Mouse (Mus musculus) retina, postnatal 1 day (tissue): ENCODE data around the gene Stk32b.

Experiments used
- DNase-seq: peaks from one replicate; pipeline ENCODE4 v3.0.0-alpha.2; 2012

Gene Stk32b

DNA sequence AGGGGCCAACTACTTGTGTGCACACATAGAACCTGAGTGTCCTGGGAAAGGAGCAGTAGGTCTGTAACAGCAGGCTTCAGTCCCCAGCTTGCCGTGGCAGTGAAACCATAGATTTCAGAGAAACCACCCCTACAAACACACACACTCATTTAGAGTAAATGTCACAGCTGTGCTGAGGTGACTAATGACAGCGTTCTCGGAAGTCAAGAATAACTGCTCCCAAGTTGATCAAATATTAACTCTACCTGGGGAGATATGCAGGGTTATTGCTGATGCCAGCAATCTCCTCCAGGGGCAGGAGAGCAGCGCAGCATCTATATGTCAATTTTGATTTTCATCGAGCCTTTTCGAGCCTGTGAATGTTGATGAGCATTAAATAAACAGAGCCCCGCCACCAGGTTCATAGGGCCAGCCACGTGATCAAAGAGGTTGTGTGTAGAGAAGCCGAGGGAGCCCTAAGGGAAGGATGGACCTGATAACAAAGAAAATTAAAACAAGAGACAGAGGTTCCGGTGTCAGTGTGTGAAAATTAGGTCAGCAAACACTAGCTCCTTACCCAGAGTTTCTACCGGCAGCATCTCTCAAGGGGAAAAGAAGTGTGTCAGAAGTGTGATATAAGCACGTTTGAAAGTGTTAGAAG, 210.0 kb downstream of the Stk32b start:
- DNase-seq: peak; percentile 26

DNA sequence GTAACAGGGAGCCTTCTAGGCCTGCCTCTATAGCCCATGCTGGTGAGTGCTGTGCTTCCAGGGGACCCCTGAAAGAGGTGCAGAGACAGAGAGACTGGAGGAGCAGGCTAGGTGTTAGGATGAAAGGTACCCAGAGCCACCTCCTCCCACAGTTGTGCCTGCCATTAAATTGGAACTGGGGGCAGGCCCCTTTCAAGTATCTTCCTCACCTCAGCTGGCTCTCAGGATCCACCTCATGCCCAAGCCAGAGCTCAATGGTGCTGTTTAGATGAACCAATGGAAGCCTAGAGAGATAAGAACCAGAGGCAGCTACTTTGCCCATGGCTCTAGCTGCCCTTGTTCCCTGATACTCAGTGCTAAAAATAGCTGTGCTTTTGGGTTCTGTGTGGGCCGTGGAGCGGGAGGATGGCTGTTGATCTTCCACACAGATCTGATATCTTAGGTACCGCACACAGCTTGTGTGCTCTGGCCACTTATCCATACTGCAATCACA, 221.9 kb downstream of the Stk32b start:
- DNase-seq: no peak

DNA sequence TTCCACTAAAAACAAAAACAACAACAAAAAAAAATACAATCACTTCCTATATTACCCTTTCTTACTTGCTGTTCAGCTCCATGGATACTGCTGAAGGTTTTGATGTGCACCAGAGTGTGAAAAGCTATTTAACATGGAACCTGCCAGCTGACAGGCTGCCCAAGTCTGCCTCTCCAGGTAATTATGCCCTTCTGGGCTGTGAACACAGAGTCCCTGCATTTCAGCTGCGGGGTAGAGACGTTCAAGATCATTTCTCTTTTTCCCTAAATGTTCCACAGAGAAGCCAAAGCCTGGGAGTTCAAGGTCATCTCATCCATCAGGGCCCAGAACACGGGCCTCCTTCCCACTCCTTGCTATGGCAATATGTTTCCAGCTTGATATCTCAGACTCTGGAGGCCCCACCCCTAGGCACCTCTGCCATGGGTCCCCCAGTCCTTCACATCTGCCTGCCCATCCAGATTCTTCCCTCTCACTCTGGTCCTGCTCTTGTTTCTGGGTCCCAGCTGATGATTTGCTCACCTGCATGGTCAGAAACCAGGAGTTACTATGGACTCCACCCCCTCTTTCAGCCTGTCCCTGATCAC, 244.9 kb downstream of the Stk32b start:
- DNase-seq: no peak

GRCm38 (mm10) chr5:37471584-37471983, 245.4 kb downstream of the Stk32b start:
- no peak for DNase-seq

GRCm38 (mm10) chr5:37469031-37469430, 247.9 kb downstream of the Stk32b start:
- DNase-seq: no peak

DNA sequence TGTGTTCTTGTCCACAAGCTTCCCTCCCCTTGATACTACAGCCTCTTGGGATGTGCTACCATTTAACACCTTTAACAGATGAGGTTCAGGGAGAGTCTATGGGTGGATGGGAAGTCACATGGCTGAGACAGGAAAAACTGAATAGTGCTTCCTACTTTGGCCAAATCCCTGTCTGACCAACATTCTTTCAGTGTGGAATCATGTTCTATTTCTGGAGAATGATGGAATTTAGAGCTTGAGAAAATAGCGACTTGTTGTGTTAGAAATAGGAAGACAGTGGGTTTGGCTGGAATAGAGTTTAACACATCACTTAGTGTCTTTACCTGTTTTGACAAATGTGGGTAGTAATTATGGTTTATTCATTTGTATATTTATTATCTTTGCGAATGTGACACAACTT, 249.3 kb downstream of the Stk32b start:
- no peak for DNase-seq

DNA sequence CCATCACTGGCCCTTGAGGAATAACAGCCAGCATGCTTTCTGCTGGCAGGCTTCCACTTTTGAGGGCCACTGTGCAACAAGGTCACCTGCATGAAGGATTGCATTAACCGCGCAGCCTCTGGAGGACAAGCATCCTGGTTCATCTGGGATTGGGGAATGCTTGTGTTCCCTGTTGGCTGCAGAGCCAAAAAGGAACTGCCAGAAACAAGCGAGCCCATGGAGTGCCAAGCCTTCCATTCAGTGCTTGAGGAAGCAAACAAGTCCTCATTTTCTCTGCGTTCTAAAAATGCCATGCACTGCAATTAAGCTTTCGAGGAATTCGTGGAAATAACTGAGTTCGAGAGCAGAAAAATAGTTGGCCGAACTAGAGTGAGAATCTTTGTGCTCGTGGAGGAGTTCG, 251.5 kb downstream of the Stk32b start:
- no peak for DNase-seq

DNA sequence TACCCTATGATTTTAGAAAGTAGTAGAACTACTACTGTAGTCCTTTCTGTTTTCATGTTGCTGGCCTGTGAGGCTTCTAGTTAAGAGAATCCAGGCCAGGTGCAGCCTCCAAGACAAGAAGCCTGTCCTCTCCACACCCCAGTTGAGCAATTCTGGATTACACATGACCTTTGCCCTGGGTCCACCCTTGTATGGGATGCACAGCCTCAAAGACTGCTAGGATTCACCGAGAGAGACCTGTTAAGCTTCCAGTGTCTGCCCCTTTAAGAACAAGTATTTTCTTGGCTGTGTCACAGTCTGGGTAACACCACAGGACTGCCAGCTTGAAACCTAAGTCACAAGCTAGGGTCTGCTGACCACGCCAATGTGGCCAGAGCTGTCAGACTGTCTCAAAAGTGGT, 258.7 kb downstream of the Stk32b start:
- DNase-seq: no peak

DNA sequence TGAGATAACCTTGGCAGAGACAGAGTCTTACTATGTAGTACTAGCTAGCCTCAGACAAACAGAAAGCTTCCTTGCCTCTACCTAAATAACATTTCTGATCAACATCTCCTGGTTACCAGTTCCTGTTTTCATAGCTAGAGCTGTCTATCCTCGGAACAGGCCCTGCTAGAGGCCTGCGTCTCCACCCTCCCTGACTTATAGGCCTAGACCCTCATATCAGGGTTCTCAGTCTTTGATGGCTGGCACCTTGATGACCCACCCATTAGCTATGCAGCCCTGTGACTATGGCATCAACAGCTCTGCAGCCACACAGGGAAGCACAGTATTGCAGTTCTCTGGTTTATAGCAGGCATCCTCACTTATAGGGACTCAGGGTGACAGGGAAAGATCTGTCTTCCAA, 259.1 kb downstream of the Stk32b start:
- no peak for DNase-seq

GRCm38 (mm10) chr5:37457191-37457590, 259.8 kb downstream of the Stk32b start:
- no peak for DNase-seq

DNA sequence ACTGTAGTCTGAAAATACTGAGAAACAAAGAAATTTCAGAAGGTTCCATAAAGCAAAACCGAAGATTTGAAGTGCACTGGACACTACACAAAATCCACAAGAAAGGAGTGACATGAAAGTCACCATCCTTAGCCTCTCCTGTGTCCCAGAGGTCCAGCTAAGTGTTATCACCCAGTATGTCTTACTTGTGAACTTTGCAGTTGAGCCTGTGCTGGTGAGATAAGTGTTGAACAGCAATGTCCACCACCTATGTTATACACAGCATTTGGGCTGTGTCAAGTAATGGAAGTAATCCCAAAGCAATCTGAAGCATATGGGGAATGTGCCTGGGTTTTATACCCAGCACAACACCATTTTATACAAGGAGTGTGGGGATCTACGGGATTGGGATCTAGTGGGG, 260.4 kb downstream of the Stk32b start:
- DNase-seq: no peak

DNA sequence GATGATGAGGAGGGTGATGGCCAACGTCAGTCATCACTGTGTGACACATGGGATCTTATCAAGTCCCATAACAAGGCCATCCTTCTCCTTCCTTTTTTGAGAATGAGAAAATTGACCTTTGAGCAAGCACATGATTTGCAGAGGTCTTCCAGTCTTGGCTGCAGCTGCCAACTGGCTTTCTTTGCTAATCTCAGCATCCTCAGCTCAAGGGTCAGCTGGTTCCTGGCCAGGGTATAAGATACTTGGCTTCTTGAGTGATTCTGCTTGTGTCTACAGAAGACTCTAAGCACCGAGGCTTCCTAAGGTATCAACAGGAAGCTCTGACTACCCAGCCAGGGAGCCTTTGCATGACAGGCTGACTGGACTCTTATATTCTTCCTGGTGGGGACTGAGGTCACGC, 269.4 kb downstream of the Stk32b start:
- no peak for DNase-seq

DNA sequence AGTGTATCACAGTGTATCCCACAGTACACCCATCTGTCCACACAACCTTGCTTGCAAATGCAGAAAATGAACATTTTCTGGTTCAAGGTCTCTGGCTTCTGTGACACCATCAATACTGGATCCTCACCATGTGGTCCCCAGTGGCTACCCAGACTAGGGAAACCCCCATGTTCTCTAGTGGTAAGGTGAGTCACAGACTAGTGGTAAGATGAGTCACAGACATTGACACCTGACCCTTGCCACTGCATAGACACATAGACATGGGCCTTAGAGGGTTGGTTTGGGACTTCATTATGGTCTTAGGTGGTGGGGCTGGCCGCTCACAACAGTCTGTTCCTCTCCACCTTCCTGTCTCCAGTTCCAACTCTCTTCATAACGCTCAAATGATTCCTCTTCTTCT, 274.2 kb downstream of the Stk32b start:
- DNase-seq: no peak

- no peak for DNase-seq
Observed at GRCm38 (mm10) chr5:37435417-37435816, 281.6 kb downstream of the Stk32b start.

DNA sequence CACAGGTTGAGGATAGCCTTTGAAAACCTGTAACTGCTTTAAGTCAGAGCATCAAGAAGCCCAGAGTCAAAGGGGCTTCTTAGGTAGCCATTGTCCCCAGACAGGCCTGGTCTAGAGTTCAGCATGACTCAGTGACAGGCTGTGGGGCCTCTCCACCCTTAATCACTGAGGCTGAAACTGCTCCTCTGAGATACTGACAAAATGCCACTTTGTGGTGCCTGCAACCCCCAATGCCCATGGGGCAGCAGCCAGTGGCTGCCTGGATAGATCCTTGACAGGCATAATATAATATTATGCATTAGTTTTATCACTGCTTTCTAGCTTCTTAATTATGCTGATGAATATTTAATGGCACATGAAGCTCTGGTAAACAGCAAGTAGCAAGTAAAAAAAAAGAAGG, 289.8 kb downstream of the Stk32b start:
- no peak for DNase-seq

DNA sequence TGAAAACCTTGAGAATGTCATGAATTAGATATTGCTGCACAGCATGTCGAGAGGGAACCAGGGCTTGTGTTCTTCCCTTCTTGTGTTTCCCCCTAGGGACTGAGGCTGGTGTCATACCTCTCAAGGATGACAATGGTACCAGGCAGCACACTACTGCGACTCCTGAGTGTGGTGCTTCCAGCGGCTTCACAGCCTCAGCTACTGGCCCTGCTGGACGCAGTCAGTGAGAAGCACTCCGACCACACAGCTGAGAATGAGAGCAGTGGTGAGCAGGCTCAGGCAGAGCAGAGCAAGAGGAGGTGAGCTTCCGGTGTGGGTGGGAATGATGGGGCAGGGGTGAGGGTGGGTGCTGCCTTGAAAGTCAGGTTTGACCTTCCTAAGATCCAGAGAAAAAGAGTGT, 297.9 kb downstream of the Stk32b start:
- DNase-seq: no peak
